ENCODE assay signal across 9 mouse cellular contexts in genomic region chr13:37476256-37477053, GRCm38 (mm10).
A peak's percentile ranks its signal among the peaks of the same experiment; 100 is the strongest.
DNase-seq lines count a peak whose midpoint lies in the region; ATAC-seq and TF ChIP-seq lines count a peak whose summit lies in the region.
"Had no signal": no experiment of that assay in that cellular context is flagged by ENCODE, and none has a peak within 500 bp of the region (broad histone marks: within the 10 kb centered on the region; RNA-seq: fewer than 3 reads in every experiment).

No protein-coding gene starts in this region.

- no peaks in the 10 kb centered on the region for H3K27me3 ChIP-seq in embryonic facial prominence, embryonic 15.5 days
- H3K27me3 ChIP-seq in kidney, embryonic 15.5 days, result no peaks in the 10 kb centered on the region
- H3K27me3 ChIP-seq in lung, embryonic 16.5 days (ENCODE audit: control insufficient read depth, insufficient read depth, low read depth, low read length), result no peaks in the 10 kb centered on the region
- H3K27me3 ChIP-seq in hindbrain, embryonic 16.5 days (replicated peaks; ENCODE audit: control insufficient read depth, insufficient read depth, low read length), result no peaks in the 10 kb centered on the region

- no peak for TF ChIP-seq POLR2A in bone marrow, adult 2 months (IDR thresholded peaks at IDR 0.05; ENCODE audit: borderline replicate concordance, control insufficient read depth, low read depth, low read length)

- peaks cover 2% of the 10 kb centered on the region for H3K4me1 ChIP-seq in bone marrow, adult 2 months (ENCODE audit: control insufficient read depth, insufficient read depth, low read length)
- H3K4me1 ChIP-seq in embryonic facial prominence, embryonic 15.5 days, result peaks cover 26% of the 10 kb centered on the region
- H3K4me1 ChIP-seq in kidney, embryonic 15.5 days, result peaks cover 40% of the 10 kb centered on the region
- H3K4me1 ChIP-seq in lung, embryonic 16.5 days (replicated peaks; ENCODE audit: control insufficient read depth, insufficient read depth, low read length), result peaks cover 49% of the 10 kb centered on the region
- H3K4me1 ChIP-seq in hindbrain, embryonic 16.5 days (ENCODE audit: control insufficient read depth, insufficient read depth, low read depth, low read length), result peaks cover 8% of the 10 kb centered on the region

- H3K9ac ChIP-seq in embryonic facial prominence, embryonic 15.5 days, result no peak overlapping the region
- no peak overlapping the region for H3K9ac ChIP-seq in kidney, embryonic 15.5 days
- peak overlapping the region; percentile 59 for H3K9ac ChIP-seq in lung, embryonic 16.5 days (ENCODE audit: low read length)
- H3K9ac ChIP-seq in hindbrain, embryonic 16.5 days (ENCODE audit: low read depth, low read length), result no peak overlapping the region

- H3K36me3 ChIP-seq in embryonic facial prominence, embryonic 15.5 days, result no peaks in the 10 kb centered on the region
- H3K36me3 ChIP-seq in kidney, embryonic 15.5 days, result no peaks in the 10 kb centered on the region
- H3K36me3 ChIP-seq in lung, embryonic 16.5 days (ENCODE audit: control insufficient read depth, insufficient read depth, low read length), result no peaks in the 10 kb centered on the region
- no peaks in the 10 kb centered on the region for H3K36me3 ChIP-seq in hindbrain, embryonic 16.5 days (ENCODE audit: control insufficient read depth, insufficient read depth, low read length)

- peak overlapping the region; percentile 54; the same call in 1 of the 2 replicates for H3K27ac ChIP-seq in bone marrow, adult 2 months (ENCODE audit: control insufficient read depth, insufficient read depth, low read depth, low read length, poor library complexity)
- peak overlapping the region; percentile 22; the same call in 1 of the 2 replicates for H3K27ac ChIP-seq in embryonic facial prominence, embryonic 15.5 days (replicated peaks)
- peak overlapping the region; percentile 85; the same call in 1 of the 2 replicates for H3K27ac ChIP-seq in kidney, embryonic 15.5 days
- H3K27ac ChIP-seq in lung, embryonic 16.5 days (ENCODE audit: low read length), result peak overlapping the region; percentile 98
- H3K27ac ChIP-seq in hindbrain, embryonic 16.5 days (ENCODE audit: low read depth, low read length), result no peak overlapping the region

- no peak for ATAC-seq in embryonic facial prominence, embryonic 15.5 days (ENCODE audit: insufficient number of reproducible peaks, low FRiP score, low TSS enrichment, low read depth)
- no peak for ATAC-seq in kidney, embryonic 15.5 days (replicated peaks; ENCODE audit: low FRiP score)
- ATAC-seq in lung, embryonic 16.5 days (ENCODE audit: low read depth), result no peak
- ATAC-seq in hindbrain, embryonic 16.5 days, result no peak
- ATAC-seq in inflammation-experienced regulatory T-cells, adult 6 months, result no peak

- no peaks in the 10 kb centered on the region for H3K9me3 ChIP-seq in embryonic facial prominence, embryonic 15.5 days (replicated peaks)
- no peaks in the 10 kb centered on the region for H3K9me3 ChIP-seq in kidney, embryonic 15.5 days (replicated peaks)
- no peaks in the 10 kb centered on the region for H3K9me3 ChIP-seq in lung, embryonic 16.5 days (ENCODE audit: control insufficient read depth, low read length)
- H3K9me3 ChIP-seq in hindbrain, embryonic 16.5 days (ENCODE audit: control insufficient read depth, low read length), result no peaks in the 10 kb centered on the region

- 2% methylated on average over 13 of the region's 13 CpGs for WGBS in bone marrow, adult 2 months
- 54% methylated on average over 13 of the region's 13 CpGs for WGBS in embryonic facial prominence, embryonic 15.5 days
- WGBS in kidney, embryonic 15.5 days, result 64% methylated on average over 13 of the region's 13 CpGs
- WGBS in lung, embryonic 16.5 days, result 43% methylated on average over 13 of the region's 13 CpGs
- WGBS in hindbrain, embryonic 16.5 days, result 65% methylated on average over 13 of the region's 13 CpGs

- no peak overlapping the region for H3K4me3 ChIP-seq in bone marrow, adult 2 months (replicated peaks; ENCODE audit: control insufficient read depth, low read depth, low read length)
- no peak overlapping the region for H3K4me3 ChIP-seq in embryonic facial prominence, embryonic 15.5 days (replicated peaks)
- H3K4me3 ChIP-seq in kidney, embryonic 15.5 days (replicated peaks), result no peak overlapping the region
- no peak overlapping the region for H3K4me3 ChIP-seq in lung, embryonic 16.5 days (ENCODE audit: low read length)
- no peak overlapping the region for H3K4me3 ChIP-seq in hindbrain, embryonic 16.5 days (ENCODE audit: low read length)
- H3K4me3 ChIP-seq: erythroblast, embryonic 14.5 days had no signal

- no peak overlapping the region for H3K4me2 ChIP-seq in embryonic facial prominence, embryonic 15.5 days (replicated peaks)
- H3K4me2 ChIP-seq in kidney, embryonic 15.5 days, result no peak overlapping the region
- no peak overlapping the region for H3K4me2 ChIP-seq in lung, embryonic 16.5 days (ENCODE audit: low read depth, low read length)
- no peak overlapping the region for H3K4me2 ChIP-seq in hindbrain, embryonic 16.5 days (ENCODE audit: low read length)

- TF ChIP-seq CTCF in bone marrow, adult 2 months (IDR thresholded peaks at IDR 0.05; ENCODE audit: control insufficient read depth, insufficient read depth, low read length), result no peak

- DNase-seq in spleen, postnatal 4 days (ENCODE audit: low spot score in 2 of 2), result no peak
- DNase-seq: thymus, adult 18-20 months had no signal
